Mouse (Mus musculus): ENCODE results near the gene Pknox2. TPM values are rescaled to one million over a fixed set of nuclear protein-coding genes. Genes with fewer than 3 reads are reported as not detected.

The Pknox2 gene
- polyA plus RNA-seq, 1 experiment from 2014 or later = not detected

GRCm38 (mm10) chr9:37099595-37099994 is 47.6 kb downstream of the Pknox2 start:
- 87% methylated on average over 3 of the region's 3 CpGs for WGBS (ENCODE audit: missing documents)
- no peak overlapping the region for H3K27ac ChIP-seq
- no peak overlapping the region for H3K4me3 ChIP-seq (ENCODE audit: inconsistent target)
- H3K79me2 ChIP-seq (ENCODE audit: inconsistent target) = no peaks in the 10 kb centered on the region
- no peaks in the 10 kb centered on the region for H3K36me3 ChIP-seq (ENCODE audit: inconsistent target)

DNA sequence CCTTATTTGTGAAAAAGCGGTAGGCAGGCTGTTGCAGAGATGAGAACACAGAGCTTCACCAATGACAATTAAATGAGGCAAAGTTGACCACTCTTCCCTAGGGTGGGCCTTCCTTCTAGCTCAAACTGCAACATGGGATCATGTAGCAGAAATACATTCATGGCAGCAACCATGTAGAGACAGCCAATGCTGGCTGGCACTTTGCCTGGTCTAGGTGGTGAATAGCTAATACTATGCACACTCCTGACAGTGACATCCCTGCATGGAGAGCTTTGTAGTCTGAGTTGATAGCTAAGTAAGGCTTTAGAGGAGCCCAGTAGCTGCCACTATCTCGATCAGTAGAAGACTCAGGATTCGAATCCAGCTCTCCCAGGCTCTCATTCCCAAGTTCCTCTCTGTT is 48.6 kb downstream of the Pknox2 start:
- H3K79me2 ChIP-seq (ENCODE audit: inconsistent target) = no peaks in the 10 kb centered on the region
- no peaks in the 10 kb centered on the region for H3K36me3 ChIP-seq (ENCODE audit: inconsistent target)
- H3K27ac ChIP-seq = no peak overlapping the region
- 89% methylated on average over 3 of the region's 3 CpGs for WGBS (ENCODE audit: missing documents)
- no peak overlapping the region for H3K4me3 ChIP-seq (ENCODE audit: inconsistent target)

- Histone ChIP-seq H3K4me3 (ENCODE audit: inconsistent target) (no peak overlapping the region), H3K27ac (no peak overlapping the region), H3K36me3 (ENCODE audit: inconsistent target) (no peaks in the 10 kb centered on the region), H3K79me2 (ENCODE audit: inconsistent target) (no peaks in the 10 kb centered on the region)
- 77% methylated on average over 10 of the region's 11 CpGs for WGBS (ENCODE audit: missing documents)
Measured at GRCm38 (mm10) chr9:37094230-37094990, 52.8 kb downstream of the Pknox2 start.

GRCm38 (mm10) chr9:37093086-37093485 is 54.1 kb downstream of the Pknox2 start:
- H3K79me2 ChIP-seq (ENCODE audit: inconsistent target) = no peaks in the 10 kb centered on the region
- H3K4me3 ChIP-seq (ENCODE audit: inconsistent target) = no peak overlapping the region
- no peak overlapping the region for H3K27ac ChIP-seq
- WGBS (ENCODE audit: missing documents) = 54% methylated on average over 5 of the region's 5 CpGs
- H3K36me3 ChIP-seq (ENCODE audit: inconsistent target) = no peaks in the 10 kb centered on the region

DNA sequence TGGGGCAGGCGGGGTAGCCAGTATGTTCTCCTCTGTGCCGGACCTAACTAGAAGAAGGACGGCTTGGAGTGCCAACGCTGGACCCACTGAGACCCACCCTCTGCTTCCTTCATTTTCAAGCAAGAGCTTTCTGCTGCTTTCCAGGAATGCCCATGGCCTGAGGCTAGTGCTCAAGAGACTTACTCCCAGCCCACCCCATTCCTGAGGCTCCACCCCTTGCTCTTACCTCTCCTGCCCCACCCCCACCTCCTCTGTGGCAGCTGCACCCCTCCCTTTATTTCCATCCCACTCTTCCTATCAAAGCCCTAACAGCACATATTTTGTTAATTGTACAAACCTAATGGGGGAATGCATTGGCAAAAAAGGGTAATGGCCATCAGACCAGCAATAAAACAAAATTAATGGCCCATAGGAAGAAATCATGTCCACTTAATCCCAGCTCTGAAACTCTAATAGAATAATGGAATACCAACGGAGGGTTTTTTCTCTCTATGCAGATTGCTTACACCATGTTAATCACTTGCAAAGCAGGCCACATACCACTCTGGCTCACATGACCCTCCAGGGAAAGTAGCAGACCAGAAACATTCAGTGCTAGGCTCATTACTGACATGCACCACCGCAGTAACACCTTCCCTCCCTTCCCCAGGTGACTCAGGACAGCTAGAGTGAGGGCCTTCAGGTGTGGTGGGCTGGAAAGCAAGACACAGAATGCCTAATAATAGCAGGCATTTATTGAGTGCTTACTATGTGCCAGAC is 57.1 kb downstream of the Pknox2 start:
- H3K4me3 ChIP-seq (ENCODE audit: inconsistent target) = no peak overlapping the region
- 74% methylated on average over 6 of the region's 6 CpGs for WGBS (ENCODE audit: missing documents)
- H3K36me3 ChIP-seq (ENCODE audit: inconsistent target) = no peaks in the 10 kb centered on the region
- no peaks in the 10 kb centered on the region for H3K79me2 ChIP-seq (ENCODE audit: inconsistent target)
- no peak overlapping the region for H3K27ac ChIP-seq

DNA sequence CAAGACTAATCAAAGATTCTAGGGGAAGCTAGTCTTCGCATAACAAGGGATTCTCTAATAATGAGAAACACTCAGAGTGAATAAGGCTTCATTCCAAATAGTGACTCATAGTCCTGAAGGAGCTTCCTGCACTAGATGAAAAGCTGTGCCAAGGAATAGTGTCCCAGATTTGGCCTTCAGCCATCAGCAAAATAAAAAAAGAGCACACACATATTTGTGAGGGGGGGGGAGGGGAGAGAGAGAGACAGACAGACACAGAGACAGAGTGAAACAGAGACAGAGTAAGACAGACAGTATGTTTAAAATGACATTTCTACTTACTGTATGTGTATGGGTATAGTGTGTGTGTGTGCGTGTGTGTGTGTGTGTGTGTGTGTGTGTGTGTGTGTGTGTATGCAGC is 61.8 kb downstream of the Pknox2 start:
- Histone ChIP-seq H3K4me3 (ENCODE audit: inconsistent target) (no peak overlapping the region), H3K36me3 (ENCODE audit: inconsistent target) (no peaks in the 10 kb centered on the region), H3K27ac (no peak overlapping the region), H3K79me2 (ENCODE audit: inconsistent target) (no peaks in the 10 kb centered on the region)
- 73% methylated on average over 2 of the region's 2 CpGs for WGBS (ENCODE audit: missing documents)

DNA sequence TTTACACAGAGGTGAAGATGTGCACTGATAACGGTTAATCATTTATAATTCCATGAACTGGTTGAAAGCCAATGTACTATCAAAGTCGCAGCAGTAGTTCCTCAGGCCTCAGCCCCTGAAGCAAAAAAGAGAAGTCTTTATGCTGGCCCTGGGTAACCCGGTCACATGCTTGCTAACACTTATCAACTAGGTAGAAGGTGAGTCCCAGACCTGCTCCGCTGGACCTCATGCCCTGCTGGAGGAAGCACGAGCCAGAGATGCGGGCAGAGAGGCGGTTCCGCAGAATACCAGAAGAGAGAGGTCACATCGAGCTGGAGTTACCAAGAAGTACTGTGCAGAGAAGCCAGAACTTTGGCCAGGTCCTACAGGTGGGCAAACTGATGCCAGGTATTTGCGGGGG is 65.0 kb downstream of the Pknox2 start:
- H3K79me2 ChIP-seq (ENCODE audit: inconsistent target) = no peaks in the 10 kb centered on the region
- no peaks in the 10 kb centered on the region for H3K36me3 ChIP-seq (ENCODE audit: inconsistent target)
- 94% methylated on average over 9 of the region's 10 CpGs for WGBS (ENCODE audit: missing documents)

DNA sequence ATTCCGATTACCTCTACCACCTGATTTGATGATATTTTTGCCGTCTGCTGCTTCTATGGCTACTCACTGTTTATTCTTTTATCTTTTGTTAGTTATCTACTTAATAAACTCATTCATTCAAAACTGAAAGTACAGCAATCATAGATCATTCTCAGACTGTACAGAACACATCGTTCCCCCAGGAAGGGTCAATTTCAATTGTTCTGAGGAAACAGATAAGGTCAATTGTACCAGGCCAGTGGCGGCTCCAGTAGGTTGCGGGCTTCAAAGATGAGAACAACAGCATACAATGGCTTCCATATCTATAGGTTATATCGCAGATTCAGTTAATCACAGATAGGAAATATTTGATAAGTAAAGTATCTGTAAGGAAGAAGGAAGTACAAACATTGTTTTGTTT is 66.9 kb downstream of the Pknox2 start:
- no peaks in the 10 kb centered on the region for H3K36me3 ChIP-seq (ENCODE audit: inconsistent target)
- no peak overlapping the region for H3K27ac ChIP-seq
- WGBS (ENCODE audit: missing documents) = 83% methylated on average over 6 of the region's 6 CpGs
- no peaks in the 10 kb centered on the region for H3K79me2 ChIP-seq (ENCODE audit: inconsistent target)
- H3K4me3 ChIP-seq (ENCODE audit: inconsistent target) = no peak overlapping the region

More for the DNA sequence above, 65.0 kb downstream of the Pknox2 start:
- no peak overlapping the region for H3K4me3 ChIP-seq (ENCODE audit: inconsistent target)
- no peak overlapping the region for H3K27ac ChIP-seq

- 23% methylated on average over 1 of the region's 2 CpGs for WGBS (ENCODE audit: missing documents)
- no peak overlapping the region for H3K4me3 ChIP-seq (ENCODE audit: inconsistent target)
- no peaks in the 10 kb centered on the region for H3K79me2 ChIP-seq (ENCODE audit: inconsistent target)
- no peak overlapping the region for H3K27ac ChIP-seq
- H3K36me3 ChIP-seq (ENCODE audit: inconsistent target) = no peaks in the 10 kb centered on the region
Measured at GRCm38 (mm10) chr9:37077063-37077418, 70.2 kb downstream of the Pknox2 start.

DNA sequence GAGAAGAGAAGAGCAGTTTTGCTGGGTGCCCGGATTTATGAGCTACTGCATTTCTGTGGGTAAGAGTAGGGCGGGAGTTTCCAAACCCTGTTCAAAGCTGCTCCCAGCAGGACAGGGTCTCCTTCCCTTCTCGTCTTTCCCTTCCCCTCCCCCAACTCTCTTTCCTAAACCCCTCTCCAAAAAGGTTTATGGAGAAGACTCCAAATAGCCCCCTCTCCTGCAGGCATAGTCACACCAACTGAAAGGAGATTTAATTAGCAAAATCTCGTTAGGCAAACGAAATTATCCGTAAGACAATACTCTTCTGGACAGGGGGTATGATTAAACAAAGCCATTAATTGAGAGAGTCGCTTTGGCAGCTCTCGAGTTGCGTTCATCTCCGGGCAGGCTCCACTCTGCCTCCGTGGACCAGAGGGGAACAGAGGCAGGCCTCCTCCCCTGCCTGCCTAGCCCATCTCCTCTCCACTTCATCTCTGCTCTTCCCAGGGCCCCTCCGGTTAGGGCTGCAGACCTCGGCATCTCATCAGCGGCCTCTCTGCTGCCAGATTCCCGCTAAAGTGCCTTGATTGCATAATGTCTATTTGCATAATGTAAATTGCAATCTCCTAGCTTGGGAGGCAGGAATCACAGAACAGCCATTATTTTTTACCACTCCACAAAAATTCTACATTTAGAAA is 70.7 kb downstream of the Pknox2 start:
- WGBS (ENCODE audit: missing documents) = 40% methylated on average over 15 of the region's 15 CpGs
- Histone ChIP-seq H3K4me3 (ENCODE audit: inconsistent target) (no peak overlapping the region), H3K36me3 (ENCODE audit: inconsistent target) (no peaks in the 10 kb centered on the region), H3K79me2 (ENCODE audit: inconsistent target) (no peaks in the 10 kb centered on the region), H3K27ac (no peak overlapping the region)

DNA sequence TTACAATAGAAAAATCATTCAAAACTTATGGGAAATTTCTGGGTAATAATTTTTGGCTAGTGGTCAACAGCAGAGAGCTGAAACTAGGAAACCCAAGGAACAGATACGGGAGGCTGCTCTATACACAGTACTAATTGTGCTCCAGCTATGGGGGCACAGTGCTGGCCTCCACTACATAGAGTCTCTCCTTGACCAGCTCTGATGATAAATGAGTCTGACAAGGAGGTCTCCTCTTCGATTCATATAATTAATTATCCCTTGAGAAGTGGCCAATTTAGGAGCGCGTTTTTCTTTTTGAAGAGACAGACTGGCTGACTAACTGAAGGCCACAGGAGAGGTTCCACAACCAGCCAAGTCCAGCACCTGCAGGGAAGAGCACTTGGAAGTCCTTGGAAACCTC is 71.3 kb downstream of the Pknox2 start:
- no peak overlapping the region for H3K4me3 ChIP-seq (ENCODE audit: inconsistent target)
- no peaks in the 10 kb centered on the region for H3K79me2 ChIP-seq (ENCODE audit: inconsistent target)
- no peaks in the 10 kb centered on the region for H3K36me3 ChIP-seq (ENCODE audit: inconsistent target)
- H3K27ac ChIP-seq = no peak overlapping the region
- whole genome bisulfite sequencing (ENCODE audit: missing documents) = 78% methylated on average over 4 of the region's 4 CpGs

GRCm38 (mm10) chr9:37069391-37070312 is 77.6 kb downstream of the Pknox2 start:
- H3K36me3 ChIP-seq (ENCODE audit: inconsistent target) = no peaks in the 10 kb centered on the region
- H3K4me3 ChIP-seq (ENCODE audit: inconsistent target) = no peak overlapping the region
- WGBS (ENCODE audit: missing documents) = 91% methylated on average over 6 of the region's 6 CpGs
- no peak overlapping the region for H3K27ac ChIP-seq
- no peaks in the 10 kb centered on the region for H3K79me2 ChIP-seq (ENCODE audit: inconsistent target)

- Histone ChIP-seq H3K79me2 (ENCODE audit: inconsistent target) (no peaks in the 10 kb centered on the region), H3K4me3 (ENCODE audit: inconsistent target) (no peak overlapping the region), H3K36me3 (ENCODE audit: inconsistent target) (no peaks in the 10 kb centered on the region), H3K27ac (no peak overlapping the region)
- WGBS (ENCODE audit: missing documents) = 92% methylated on average over 5 of the region's 5 CpGs
Measured at GRCm38 (mm10) chr9:37067473-37067830, 79.8 kb downstream of the Pknox2 start.

GRCm38 (mm10) chr9:37066732-37067472 is 80.3 kb downstream of the Pknox2 start:
- Histone ChIP-seq H3K79me2 (ENCODE audit: inconsistent target) (no peaks in the 10 kb centered on the region), H3K4me3 (ENCODE audit: inconsistent target) (no peak overlapping the region), H3K36me3 (ENCODE audit: inconsistent target) (no peaks in the 10 kb centered on the region), H3K27ac (no peak overlapping the region)
- WGBS (ENCODE audit: missing documents) = 85% methylated on average over 8 of the region's 8 CpGs
